Mouse (Mus musculus): ENCODE data around the gene Polr3g. TPM values are rescaled to one million over a fixed set of nuclear protein-coding genes. Genes with fewer than 3 reads are reported as not detected.

Gene Polr3g
- total and polyA plus RNA-seq, 3 experiments, result 26.2 to 79.4 (median 36.8) TPM

DNA sequence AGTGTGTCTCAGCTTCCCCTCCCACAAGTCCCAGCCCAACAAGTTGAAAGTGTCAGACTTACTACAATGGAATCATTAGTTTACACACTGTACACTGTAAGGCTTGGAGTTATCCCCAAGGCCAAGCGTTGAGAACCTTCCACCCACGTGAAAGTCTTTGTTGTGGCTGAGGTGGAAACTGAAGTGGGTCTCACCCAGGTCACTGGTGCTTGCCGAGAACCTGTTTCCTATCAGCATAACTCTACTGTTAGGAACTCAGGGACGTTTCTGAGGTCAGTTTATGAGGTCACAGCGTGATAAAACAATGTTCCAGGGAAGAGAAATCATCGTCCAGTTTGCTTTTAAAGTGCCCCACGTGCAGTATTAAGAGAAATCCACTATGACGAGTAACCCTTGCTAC, 35.5 kb downstream of the Polr3g start:
- Histone ChIP-seq H3K4me1 (ENCODE audit: control insufficient read depth in 1 of 2, insufficient read depth in 2 of 2, low read length in 2 of 2) (no peaks in the 10 kb centered on the region), H3K36me3 (ENCODE audit: control insufficient read depth in 1 of 2, insufficient read depth in 2 of 2, low read length in 2 of 2) (peaks cover 0 to 15% of the 10 kb centered on the region in 2 experiments; a peak in 2 of 4 replicates), H3K27ac (ENCODE audit: control insufficient read depth, low read depth, low read length) (no peak overlapping the region), H3K9ac (ENCODE audit: control insufficient read depth, low read depth, low read length, poor library complexity, severe bottlenecking) (no peak overlapping the region), H3K27me3 (ENCODE audit: control insufficient read depth in 1 of 2, insufficient read depth in 2 of 2, low read length in 2 of 2) (no peaks in the 10 kb centered on the region), H3K9me3 (replicated peaks; ENCODE audit: insufficient read depth, low read length) (no peaks in the 10 kb centered on the region), H3K4me3 (ENCODE audit: control insufficient read depth in 1 of 2, insufficient read depth in 1 of 2, low read depth in 2 of 2, low read length in 2 of 2) (no peak overlapping the region), H3K79me2 (ENCODE audit: control insufficient read depth, insufficient read depth, low read length, poor library complexity) (no peaks in the 10 kb centered on the region)
- no peak for TF ChIP-seq HCFC1 (IDR thresholded peaks at IDR 0.05; ENCODE audit: low read depth, low read length)
- TF ChIP-seq EP300 (IDR thresholded peaks at IDR 0.05; ENCODE audit: low read depth in 1 of 2, low read length in 2 of 2), result no peak
- no peak for TF ChIP-seq NRF1 (IDR thresholded peaks at IDR 0.05; ENCODE audit: insufficient read depth, low read depth, low read length, poor library complexity, severe bottlenecking)
- TF ChIP-seq SMC3 (IDR thresholded peaks at IDR 0.05; ENCODE audit: low read depth, low read length), result no peak
- no peak for TF ChIP-seq ZC3H11A (IDR thresholded peaks at IDR 0.05; ENCODE audit: low read depth, low read length)
- no peak for TF ChIP-seq MYB (IDR thresholded peaks at IDR 0.05; ENCODE audit: low read depth, low read length)
- no peak for TF ChIP-seq POLR2AphosphoS5 (IDR thresholded peaks at IDR 0.05; ENCODE audit: borderline replicate concordance, low read depth, low read length)
- TF ChIP-seq JUND (IDR thresholded peaks at IDR 0.05; ENCODE audit: low read depth, low read length), result no peak
- no peak for TF ChIP-seq ZMIZ1 (IDR thresholded peaks at IDR 0.05; ENCODE audit: low read depth, low read length)
- no peak for TF ChIP-seq USF2 (IDR thresholded peaks at IDR 0.05; ENCODE audit: borderline replicate concordance in 1 of 2, insufficient read depth in 1 of 2, low read depth in 1 of 2, low read length in 2 of 2)
- DNase-seq (ENCODE audit: low read depth, low spot score), result no peak

DNA sequence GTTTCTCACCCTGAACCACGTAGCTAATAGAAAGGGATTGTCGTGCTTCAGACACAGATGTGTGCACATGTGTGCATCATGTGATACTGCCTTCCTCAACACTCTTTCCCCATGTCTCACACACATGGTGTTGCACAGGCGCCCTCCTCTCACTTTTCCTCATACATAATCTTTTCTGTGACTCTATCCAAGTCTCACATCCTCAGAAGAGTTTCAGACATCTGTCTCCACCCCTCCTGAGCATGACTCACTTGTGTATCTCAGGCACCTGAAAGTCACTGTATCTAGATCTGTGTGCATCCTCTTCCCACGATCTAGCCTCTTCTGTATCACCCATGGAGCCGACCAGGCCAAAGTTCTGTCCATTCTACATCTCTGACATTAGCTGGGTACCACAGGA, 43.1 kb downstream of the Polr3g start:
- no peaks in the 10 kb centered on the region for H3K9me3 ChIP-seq (replicated peaks; ENCODE audit: insufficient read depth, low read length)
- H3K4me1 ChIP-seq (ENCODE audit: control insufficient read depth in 1 of 2, insufficient read depth in 2 of 2, low read length in 2 of 2), result no peaks in the 10 kb centered on the region
- no peaks in the 10 kb centered on the region for H3K27me3 ChIP-seq (ENCODE audit: control insufficient read depth in 1 of 2, insufficient read depth in 2 of 2, low read length in 2 of 2)
- no peak overlapping the region for H3K9ac ChIP-seq (ENCODE audit: control insufficient read depth, low read depth, low read length, poor library complexity, severe bottlenecking)
- no peak overlapping the region for H3K27ac ChIP-seq (ENCODE audit: control insufficient read depth, low read depth, low read length)
- no peaks in the 10 kb centered on the region for H3K79me2 ChIP-seq (ENCODE audit: control insufficient read depth, insufficient read depth, low read length, poor library complexity)
- TF ChIP-seq GABPA (IDR thresholded peaks at IDR 0.05; ENCODE audit: low read depth, low read length) (no peak), EP300 (IDR thresholded peaks at IDR 0.05; ENCODE audit: low read depth in 1 of 2, low read length in 2 of 2) (no peak), UBTF (IDR thresholded peaks at IDR 0.05; ENCODE audit: borderline replicate concordance, insufficient read depth, low read depth, low read length) (no peak), ETS1 (IDR thresholded peaks at IDR 0.05; ENCODE audit: low read depth, low read length) (no peak), CHD1 (IDR thresholded peaks at IDR 0.05; ENCODE audit: low read depth, low read length) (no peak), CTCF (IDR thresholded peaks at IDR 0.05 in 2 of 3, conservative IDR thresholded peaks at IDR 0.05 in 1 of 3; ENCODE audit: control insufficient read depth in 1 of 3, insufficient read depth in 1 of 3, low read depth in 2 of 3, low read length in 3 of 3, poor library complexity in 1 of 3, severe bottlenecking in 1 of 3) (no peak), CHD2 (IDR thresholded peaks at IDR 0.05; ENCODE audit: low read length) (no peak), TCF12 (IDR thresholded peaks at IDR 0.05; ENCODE audit: low read depth, low read length) (no peak), MAFK (IDR thresholded peaks at IDR 0.05; ENCODE audit: borderline replicate concordance, low read depth, low read length) (no peak), RAD21 (IDR thresholded peaks at IDR 0.05; ENCODE audit: low read depth, low read length) (no peak), MAX (IDR thresholded peaks at IDR 0.05; ENCODE audit: low read length) (no peak), NELFE (IDR thresholded peaks at IDR 0.05; ENCODE audit: low read depth, low read length) (no peak)
- DNase-seq (ENCODE audit: low read depth, low spot score), result no peak
- no peak overlapping the region for H3K4me3 ChIP-seq (ENCODE audit: control insufficient read depth in 1 of 2, insufficient read depth in 1 of 2, low read depth in 2 of 2, low read length in 2 of 2)
- peaks cover 0 to 3% of the 10 kb centered on the region in 2 experiments; a peak in 3 of 4 replicates for H3K36me3 ChIP-seq (ENCODE audit: control insufficient read depth in 1 of 2, insufficient read depth in 2 of 2, low read length in 2 of 2)
